Mouse (Mus musculus): ENCODE measurements at regions not wholly inside any gene's neighbourhood (a gene's known extent, or its start where the extent isn't known, plus 50 kb on each side); places are given as distances from the start of the nearest gene placed in this dataset.

DNA sequence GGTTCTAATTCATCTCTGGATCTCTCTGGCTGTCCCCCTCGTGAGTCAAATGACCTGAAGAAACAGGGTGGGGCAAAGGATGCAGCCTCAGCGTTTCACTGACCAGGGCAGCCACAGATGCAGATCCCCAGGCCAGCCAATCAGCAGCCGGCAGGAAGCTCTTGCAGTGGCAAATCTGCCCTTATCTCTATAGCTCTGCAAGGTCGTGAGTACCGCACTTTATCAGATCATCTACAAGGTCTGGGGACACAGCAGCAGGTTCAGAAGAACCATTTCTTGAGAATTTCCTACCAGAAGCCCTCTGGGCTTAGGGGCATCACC lies 232.9 kb downstream of the Bcl11b start:
- no peak for TF ChIP-seq CTCF (IDR thresholded peaks at IDR 0.05; ENCODE audit: low read depth)
- no peak for TF ChIP-seq EP300 (optimal IDR thresholded peaks at IDR 0.05)

All from stomach, postnatal 0 days (tissue).